8 mouse cellular contexts compared by ENCODE assay signal in the genomic region with DNA sequence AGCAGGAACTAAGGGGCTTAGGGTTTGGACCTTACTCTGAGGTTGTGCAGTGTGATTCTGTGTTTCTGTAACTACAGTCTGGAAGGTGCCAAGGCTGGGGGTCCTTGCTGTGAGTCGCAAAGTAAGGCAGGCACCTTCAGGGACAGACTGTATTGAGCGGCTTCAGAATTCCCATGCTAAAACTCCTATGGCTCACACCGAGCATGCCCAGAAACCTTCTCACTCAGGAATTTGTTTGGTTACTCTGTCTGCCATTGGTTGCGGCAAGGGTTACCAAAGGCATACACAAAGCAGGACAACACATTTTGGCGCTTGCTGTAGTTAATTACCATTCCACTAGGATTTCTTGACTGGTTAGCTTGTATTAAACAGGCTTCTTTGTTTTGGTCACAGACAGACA. TPM values are rescaled to one million over a fixed set of nuclear protein-coding genes. Genes with fewer than 3 reads are reported as not detected.
A peak's percentile ranks its signal among the peaks of the same experiment; 100 is the strongest.
DNase-seq lines count a peak whose midpoint lies in the region; ATAC-seq and TF ChIP-seq lines count a peak whose summit lies in the region.

No protein-coding gene starts in this region.

- 2% methylated on average over 5 of the region's 5 CpGs for WGBS in forebrain, embryonic 14.5 days
- 34% methylated on average over 5 of the region's 5 CpGs for WGBS in liver, embryonic 13.5 days (ENCODE audit: insufficient replicate concordance)

- H3K4me1 ChIP-seq in CH12.LX (ENCODE audit: control insufficient read depth in 1 of 2, insufficient read depth in 2 of 2) = peaks cover 14 to 60% of the 10 kb centered on the region in 2 experiments
- peaks cover 22% of the 10 kb centered on the region for H3K4me1 ChIP-seq in forebrain, embryonic 14.5 days (ENCODE audit: control insufficient read depth, insufficient read depth, low read length)
- H3K4me1 ChIP-seq in liver, embryonic 13.5 days (replicated peaks) = peaks cover 91% of the 10 kb centered on the region

- ATAC-seq in forebrain, embryonic 14.5 days = peak; percentile 28
- no peak for ATAC-seq in liver, embryonic 13.5 days (ENCODE audit: low read depth)

- H3K27ac ChIP-seq in CH12.LX (ENCODE audit: insufficient read depth, low read depth) = peak overlapping the region; percentile 94
- peak overlapping the region; percentile 76 for H3K27ac ChIP-seq in forebrain, embryonic 14.5 days (ENCODE audit: low read depth, low read length)
- H3K27ac ChIP-seq in liver, embryonic 13.5 days = peak overlapping the region; percentile 95

- peak overlapping the region; percentile 85 for H3K9ac ChIP-seq in CH12.LX (ENCODE audit: insufficient read depth, low read depth)
- H3K9ac ChIP-seq in forebrain, embryonic 14.5 days (ENCODE audit: low read length) = peak overlapping the region; percentile 56
- H3K9ac ChIP-seq in liver, embryonic 13.5 days = peak overlapping the region; percentile 97

- peak overlapping the region; percentile 89 for H3K4me2 ChIP-seq in CH12.LX (ENCODE audit: insufficient read depth, low read depth, poor library complexity, severe bottlenecking)
- H3K4me2 ChIP-seq in forebrain, embryonic 14.5 days (ENCODE audit: low read length) = peak overlapping the region; percentile 74
- peak overlapping the region; percentile 96 for H3K4me2 ChIP-seq in liver, embryonic 13.5 days

- peak overlapping the region; percentile 64 to 77 (median 65) for H3K4me3 ChIP-seq in CH12.LX (replicated peaks in 1 of 3; ENCODE audit: low read depth in 2 of 3, low read length in 2 of 3, poor library complexity in 1 of 3)
- H3K4me3 ChIP-seq in forebrain, embryonic 14.5 days (ENCODE audit: low read depth, low read length) = peak overlapping the region; percentile 34
- peak overlapping the region; percentile 86 for H3K4me3 ChIP-seq in liver, embryonic 13.5 days (replicated peaks)

- H3K9me3 ChIP-seq in CH12.LX (replicated peaks; ENCODE audit: low read length) = no peaks in the 10 kb centered on the region
- H3K9me3 ChIP-seq in forebrain, embryonic 14.5 days (replicated peaks; ENCODE audit: control insufficient read depth, low read length) = no peaks in the 10 kb centered on the region
- no peaks in the 10 kb centered on the region for H3K9me3 ChIP-seq in liver, embryonic 13.5 days (replicated peaks)

- DNase-seq in adrenal gland, postnatal 14 days = peak; percentile 47
- DNase-seq in adrenal gland, postnatal 36 days = no peak
- no peak for DNase-seq in CH12.LX (ENCODE audit: extremely low read depth)
- DNase-seq in forebrain, embryonic 14.5 days (ENCODE audit: low spot score) = peak; percentile 56
- DNase-seq in liver, embryonic 13.5 days = no peak
- DNase-seq in right cerebral cortex, adult 18-20 months = no peak
- DNase-seq in right cerebral cortex, adult 2 months (ENCODE audit: low spot score in 2 of 2) = no peak
- DNase-seq in thymus, postnatal 36 days = no peak

- TF ChIP-seq RAD21 in CH12.LX (IDR thresholded peaks at IDR 0.05; ENCODE audit: low read depth, low read length) = no peak

- H3K36me3 ChIP-seq in CH12.LX (replicated peaks in 1 of 2; ENCODE audit: control insufficient read depth in 1 of 2, insufficient read depth in 1 of 2, low read length in 1 of 2) = peaks cover 25 to 40% of the 10 kb centered on the region in 2 experiments
- peaks cover 11% of the 10 kb centered on the region; the same call in 1 of the 2 replicates for H3K36me3 ChIP-seq in forebrain, embryonic 14.5 days (ENCODE audit: control insufficient read depth, insufficient read depth, low read length)
- peaks cover 32% of the 10 kb centered on the region for H3K36me3 ChIP-seq in liver, embryonic 13.5 days

- dilution Hi-C loops in CH12.LX (cut with MboI; ENCODE audit: extremely low pct_ligation_motif_present, extremely low pct_unique_long_range_greater_than_20kb, low sequenced_read_pairs) = no loop called here

- TF ChIP-seq POLR2A in CH12.LX (IDR thresholded peaks at IDR 0.05; ENCODE audit: low read depth, low read length) = no peak

- no peak for TF ChIP-seq EP300 in CH12.LX (IDR thresholded peaks at IDR 0.05; ENCODE audit: low read length)

- H3K79me2 ChIP-seq in CH12.LX (replicated peaks; ENCODE audit: control insufficient read depth, extremely low read depth, insufficient read depth, poor library complexity, severe bottlenecking) = peaks cover 51% of the 10 kb centered on the region

- in situ Hi-C loops in CH12.LX (cut with MboI; ENCODE audit: low pct_ligation_motif_present, low pct_unique_long_range_greater_than_20kb, low sequenced_read_pairs) = loop anchor here (5.0 to 10.0 kb wide), 3 partner anchors 34 to 351 kb away; no protein-coding TSS in a partner anchor

- no peaks in the 10 kb centered on the region for H3K27me3 ChIP-seq in CH12.LX (replicated peaks)
- no peaks in the 10 kb centered on the region for H3K27me3 ChIP-seq in forebrain, embryonic 14.5 days (replicated peaks; ENCODE audit: control insufficient read depth, insufficient read depth, low read length)
- H3K27me3 ChIP-seq in liver, embryonic 13.5 days = no peaks in the 10 kb centered on the region

- no peak; a peak in 1 of 4 replicates for TF ChIP-seq CTCF in CH12.LX (conservative IDR thresholded peaks at IDR 0.05 in 1 of 2, IDR thresholded peaks at IDR 0.05 in 1 of 2; ENCODE audit: low read depth in 2 of 2, low read length in 2 of 2)

TF ChIP-seq in CH12.LX, 34 proteins besides CTCF, POLR2A, EP300 and RAD21 (continues in another document):
- TF ChIP-seq JUN (IDR thresholded peaks at IDR 0.05; ENCODE audit: insufficient read depth, low read depth, low read length) = no peak
- TF ChIP-seq GABPA (IDR thresholded peaks at IDR 0.05; ENCODE audit: insufficient replicate concordance, low read depth, low read length) = no peak
- no peak for TF ChIP-seq RCOR1 (conservative IDR thresholded peaks at IDR 0.05; ENCODE audit: low read depth, low read length)
- TF ChIP-seq CHD2 (IDR thresholded peaks at IDR 0.05; ENCODE audit: low read length) = no peak
- no peak for TF ChIP-seq ETS1 (conservative IDR thresholded peaks at IDR 0.05; ENCODE audit: low read depth, low read length)
- 0 out of 2 replicates have a peak, but pooled peaks have one; percentile 14 for TF ChIP-seq MAX (IDR thresholded peaks at IDR 0.05; ENCODE audit: low read length)
- TF ChIP-seq MXI1 (IDR thresholded peaks at IDR 0.05; ENCODE audit: low read depth, low read length) = peak; percentile 8; the same call in 1 of the 2 replicates
- TF ChIP-seq USF2 (conservative IDR thresholded peaks at IDR 0.05; ENCODE audit: low read depth, low read length) = no peak
- no peak for TF ChIP-seq POLR2AphosphoS2 (IDR thresholded peaks at IDR 0.05; ENCODE audit: low read depth, low read length)
- no peak for TF ChIP-seq E2F4 (IDR thresholded peaks at IDR 0.05; ENCODE audit: insufficient replicate concordance, low read depth, low read length)
- TF ChIP-seq ZNF384 (IDR thresholded peaks at IDR 0.05; ENCODE audit: low read depth, low read length) = no peak
- 0 out of 2 replicates have a peak, but pooled peaks have one; percentile 8 for TF ChIP-seq BHLHE40 (IDR thresholded peaks at IDR 0.05; ENCODE audit: low read depth, low read length)
- peak; percentile 63 for TF ChIP-seq ZMIZ1 (IDR thresholded peaks at IDR 0.05; ENCODE audit: low read depth, low read length)
- peak; percentile 98; the same call in 1 of the 2 replicates for TF ChIP-seq CHD1 (IDR thresholded peaks at IDR 0.05; ENCODE audit: low read depth, low read length)
- TF ChIP-seq TCF12 (IDR thresholded peaks at IDR 0.05; ENCODE audit: low read depth, low read length) = peak; percentile 4; the same call in 1 of the 2 replicates

RNA-seq across cellular contexts. Expression of gene Tk1, which starts 0.3 kb away (rescaled TPM):
- 29.1 and 34.8 TPM in 2 replicates for total RNA-seq in adrenal gland, postnatal 14 days (2021)
- total RNA-seq in adrenal gland, postnatal 36 days (2021) = 1 to 10 TPM; 7.9 to 8.8 TPM
- total RNA-seq in CH12.LX (2012; rRNA removed) = 235 and 236 TPM in 2 replicates
- total RNA-seq in CH12.LX (2014; rRNA removed) = 146 and 149 TPM in 2 replicates
- polyA plus RNA-seq in CH12.LX (2012; ENCODE audit: insufficient read length, low read depth) = 158 and 179 TPM in 2 replicates
- polyA plus RNA-seq in forebrain, embryonic 14.5 days (2014; fragmentation: Nextera tagmentation; extraction: Ambion mirVana) = 44.9 and 67.8 TPM in 2 replicates
- polyA plus RNA-seq in liver, embryonic 13.5 days (2015; fragmentation: Nextera tagmentation; extraction: Ambion mirVana) = 150 TPM in 2 replicates

RNA-seq across cellular contexts. Expression of gene Afmid, which starts 0.4 kb away (rescaled TPM):
- 7.5 and 16.4 TPM in 2 replicates for total RNA-seq in adrenal gland, postnatal 14 days (2021)
- 1 to 10 TPM; 6.5 to 8.6 TPM for total RNA-seq in adrenal gland, postnatal 36 days (2021)
- 6.8 and 7.3 TPM in 2 replicates for total RNA-seq in CH12.LX (2012; rRNA removed)
- total RNA-seq in CH12.LX (2014; rRNA removed) = 5.0 and 5.7 TPM in 2 replicates
- 7.1 and 7.5 TPM in 2 replicates for polyA plus RNA-seq in CH12.LX (2012; ENCODE audit: insufficient read length, low read depth)
- 4.4 and 5.7 TPM in 2 replicates for polyA plus RNA-seq in forebrain, embryonic 14.5 days (2014; fragmentation: Nextera tagmentation; extraction: Ambion mirVana)
- 7.8 and 8.8 TPM in 2 replicates for polyA plus RNA-seq in liver, embryonic 13.5 days (2015; fragmentation: Nextera tagmentation; extraction: Ambion mirVana)

RNA-seq across cellular contexts. Expression of gene Gm20708, which starts 16.7 kb away (rescaled TPM):
- total RNA-seq in adrenal gland, postnatal 14 days (2021) = 0.83 and 0.93 TPM in 2 replicates
- total RNA-seq in adrenal gland, postnatal 36 days (2021) = under 1 TPM; 0.50 to 0.63 TPM
- total RNA-seq in CH12.LX (2012; rRNA removed) = 0.59 and 1.0 TPM in 2 replicates
- total RNA-seq in CH12.LX (2014; rRNA removed) = 0.50 TPM in 1 of 2 replicates, not detected in the other
- 0.80 and 1.6 TPM in 2 replicates for polyA plus RNA-seq in CH12.LX (2012; ENCODE audit: insufficient read length, low read depth)
- 0.41 and 1.3 TPM in 2 replicates for polyA plus RNA-seq in forebrain, embryonic 14.5 days (2014; fragmentation: Nextera tagmentation; extraction: Ambion mirVana)
- polyA plus RNA-seq in liver, embryonic 13.5 days (2015; fragmentation: Nextera tagmentation; extraction: Ambion mirVana) = 0.30 TPM in 1 of 2 replicates, not detected in the other

RNA-seq across cellular contexts. Expression of gene Syngr2, which starts 16.7 kb away (rescaled TPM):
- 62.6 and 73.8 TPM in 2 replicates for total RNA-seq in adrenal gland, postnatal 14 days (2021)
- total RNA-seq in adrenal gland, postnatal 36 days (2021) = 10 to 100 TPM; 80.4 to 97.8 TPM
- total RNA-seq in CH12.LX (2012; rRNA removed) = 362 and 409 TPM in 2 replicates
- total RNA-seq in CH12.LX (2014; rRNA removed) = 395 and 553 TPM in 2 replicates
- 513 and 654 TPM in 2 replicates for polyA plus RNA-seq in CH12.LX (2012; ENCODE audit: insufficient read length, low read depth)
- polyA plus RNA-seq in forebrain, embryonic 14.5 days (2014; fragmentation: Nextera tagmentation; extraction: Ambion mirVana) = 19.2 and 20.7 TPM in 2 replicates
- 50.5 and 55.3 TPM in 2 replicates for polyA plus RNA-seq in liver, embryonic 13.5 days (2015; fragmentation: Nextera tagmentation; extraction: Ambion mirVana)

RNA-seq across cellular contexts. Expression of gene Birc5, which starts 22.9 kb away (rescaled TPM):
- 17.8 and 22.6 TPM in 2 replicates for total RNA-seq in adrenal gland, postnatal 14 days (2021)
- total RNA-seq in adrenal gland, postnatal 36 days (2021) = 1 to 10 TPM; 5.0 to 5.4 TPM
- total RNA-seq in CH12.LX (2012; rRNA removed) (193 and 237 TPM in 2 replicates), CH12.LX (2014; rRNA removed) (242 and 270 TPM in 2 replicates)
- polyA plus RNA-seq in CH12.LX (2012; ENCODE audit: insufficient read length, low read depth) = 286 and 289 TPM in 2 replicates
- polyA plus RNA-seq in forebrain, embryonic 14.5 days (2014; fragmentation: Nextera tagmentation; extraction: Ambion mirVana) = 106 and 145 TPM in 2 replicates
- 407 and 437 TPM in 2 replicates for polyA plus RNA-seq in liver, embryonic 13.5 days (2015; fragmentation: Nextera tagmentation; extraction: Ambion mirVana)

Comparison
In these comparisons a context has a peak if more than half of its experiments do, and no peak if none do; other contexts are left out.
1. DNase-seq: peak in adrenal gland, postnatal 14 days (single experiment) and forebrain, embryonic 14.5 days (single experiment); none in adrenal gland, postnatal 36 days (0 of 2), CH12.LX (single experiment), liver, embryonic 13.5 days (single experiment), right cerebral cortex, adult 18-20 months (single experiment), right cerebral cortex, adult 2 months (0 of 2) and thymus, postnatal 36 days (0 of 2).
2. H3K4me3 ChIP-seq: peak in every context shown above with its lines; median percentile 86 in liver, embryonic 13.5 days; 65 in CH12.LX; 34 in forebrain, embryonic 14.5 days.
3. Peak in every context shown above with its lines, with median percentiles within 50 percentile points of each other: H3K27ac ChIP-seq, H3K4me2 ChIP-seq and H3K9ac ChIP-seq.